Mouse (Mus musculus) cerebellum, adult (tissue): Measurements from ENCODE around the gene Celsr2.

Source experiments
- ATAC-seq: cut with Nextera tagmentation; 2 replicates; pipeline ENCODE4 v1.9.2; 2017; ENCODE audit warnings: mild to moderate bottlenecking, moderate library complexity, mixed read lengths; ENCODE audit not compliant: insufficient number of reproducible peaks, low FRiP score, low TSS enrichment

Gene Celsr2

GRCm38 (mm10) chr3:108413634-108414360 is 1.6 kb downstream of the Celsr2 start:
- ATAC-seq, result no peak

DNA sequence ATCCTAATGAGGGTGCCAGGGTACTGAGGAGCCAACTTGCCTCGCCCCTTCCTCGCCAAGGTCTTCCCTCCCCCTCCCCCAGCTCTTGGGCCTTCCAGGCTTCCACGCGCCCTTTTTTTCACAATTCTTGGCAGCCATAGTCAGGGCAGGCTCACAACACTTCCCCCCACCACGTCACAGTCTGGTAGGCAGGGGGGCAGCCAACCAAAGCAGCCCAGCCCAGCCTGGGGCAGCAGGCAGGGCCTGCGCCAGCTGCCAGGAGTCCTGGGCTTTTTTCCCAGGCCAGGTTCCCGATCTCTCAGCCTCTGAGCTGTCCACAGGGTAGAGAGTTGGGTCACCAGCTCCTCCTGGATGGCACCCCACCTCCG is 3.6 kb downstream of the Celsr2 start:
- peak; percentile 53; the same call in 1 of the 2 replicates for ATAC-seq

DNA sequence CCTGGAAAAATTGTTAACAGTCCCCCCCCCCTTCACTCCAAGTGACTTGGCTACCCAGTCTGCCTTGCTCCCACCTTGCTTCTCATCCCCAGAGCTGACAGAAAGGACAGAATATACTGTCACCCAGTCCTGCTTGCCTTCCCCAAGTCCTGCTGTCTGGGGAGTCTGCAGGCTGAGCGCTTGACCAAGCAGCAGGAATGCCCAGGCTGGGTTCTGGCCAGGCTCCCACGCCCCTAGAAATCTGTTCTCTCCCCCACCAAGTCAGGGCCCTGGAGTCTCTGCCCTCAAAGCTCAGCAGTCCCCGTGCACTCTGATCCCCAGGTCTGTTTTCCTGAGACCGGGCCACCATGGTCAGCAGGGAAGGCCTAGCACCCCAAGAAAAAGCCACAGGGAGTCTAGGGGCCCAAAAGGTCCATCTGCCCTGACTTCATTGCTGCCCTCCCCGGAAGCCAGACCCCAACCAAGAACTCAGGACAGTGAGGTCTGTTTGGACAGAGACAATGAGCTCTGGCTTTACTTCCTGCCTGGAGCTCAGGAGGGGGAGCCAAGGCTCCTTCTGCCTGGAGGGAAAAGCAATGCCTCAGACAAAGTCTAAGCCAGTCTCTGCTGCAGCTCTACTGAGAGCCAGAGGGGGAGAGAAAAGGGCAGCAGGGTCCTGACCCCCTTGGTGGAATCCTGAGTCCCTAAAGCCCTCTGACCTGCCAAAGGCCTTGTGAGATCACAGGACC is 4.2 kb downstream of the Celsr2 start:
- ATAC-seq, result no peak

DNA sequence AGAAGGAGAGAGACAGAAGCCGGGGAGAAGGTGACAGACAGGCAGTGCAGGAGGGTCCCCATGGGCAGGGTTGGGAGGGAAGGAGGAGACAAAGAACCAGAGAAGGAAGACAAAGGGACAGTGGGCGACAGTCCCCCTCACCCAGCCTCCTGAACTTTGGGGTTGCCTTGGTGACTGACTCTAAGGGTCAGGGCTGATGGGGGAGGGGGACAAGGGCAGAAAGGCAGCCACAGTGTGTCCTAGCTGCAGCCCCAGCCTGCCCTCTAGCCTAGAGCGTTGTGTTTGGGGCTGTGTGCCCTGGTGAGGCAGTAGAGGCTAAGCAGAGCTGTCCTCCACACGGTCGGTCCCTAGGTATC is 5.0 kb downstream of the Celsr2 start:
- ATAC-seq, result no peak

GRCm38 (mm10) chr3:108409656-108410358 is 5.5 kb downstream of the Celsr2 start:
- ATAC-seq, result no peak

DNA sequence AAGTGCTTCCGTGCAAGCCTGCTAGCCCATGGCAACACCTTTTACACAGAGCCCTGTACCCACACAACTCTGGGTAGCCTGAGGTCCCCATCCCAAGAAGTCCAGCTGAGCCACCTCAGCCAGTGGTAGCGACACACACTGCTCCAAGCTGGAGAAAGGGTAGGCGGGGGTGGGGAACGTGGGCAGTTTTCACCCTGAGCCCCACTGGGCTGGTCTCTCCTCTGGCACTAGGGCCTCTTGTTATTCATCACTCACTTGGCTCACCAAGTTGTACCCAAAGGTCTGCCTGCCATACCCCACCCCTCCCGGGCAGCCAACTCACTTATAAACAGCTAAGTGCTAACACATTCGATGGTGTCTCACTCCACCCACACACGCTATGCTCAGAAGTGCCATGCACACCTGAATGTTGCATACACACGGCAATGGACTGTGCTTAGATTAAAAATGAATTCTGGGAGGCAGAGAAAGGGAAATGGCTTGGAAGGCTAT is 6.8 kb downstream of the Celsr2 start:
- no peak for ATAC-seq

- no peak for ATAC-seq
Measured at GRCm38 (mm10) chr3:108406306-108406885, 9.0 kb downstream of the Celsr2 start.

DNA sequence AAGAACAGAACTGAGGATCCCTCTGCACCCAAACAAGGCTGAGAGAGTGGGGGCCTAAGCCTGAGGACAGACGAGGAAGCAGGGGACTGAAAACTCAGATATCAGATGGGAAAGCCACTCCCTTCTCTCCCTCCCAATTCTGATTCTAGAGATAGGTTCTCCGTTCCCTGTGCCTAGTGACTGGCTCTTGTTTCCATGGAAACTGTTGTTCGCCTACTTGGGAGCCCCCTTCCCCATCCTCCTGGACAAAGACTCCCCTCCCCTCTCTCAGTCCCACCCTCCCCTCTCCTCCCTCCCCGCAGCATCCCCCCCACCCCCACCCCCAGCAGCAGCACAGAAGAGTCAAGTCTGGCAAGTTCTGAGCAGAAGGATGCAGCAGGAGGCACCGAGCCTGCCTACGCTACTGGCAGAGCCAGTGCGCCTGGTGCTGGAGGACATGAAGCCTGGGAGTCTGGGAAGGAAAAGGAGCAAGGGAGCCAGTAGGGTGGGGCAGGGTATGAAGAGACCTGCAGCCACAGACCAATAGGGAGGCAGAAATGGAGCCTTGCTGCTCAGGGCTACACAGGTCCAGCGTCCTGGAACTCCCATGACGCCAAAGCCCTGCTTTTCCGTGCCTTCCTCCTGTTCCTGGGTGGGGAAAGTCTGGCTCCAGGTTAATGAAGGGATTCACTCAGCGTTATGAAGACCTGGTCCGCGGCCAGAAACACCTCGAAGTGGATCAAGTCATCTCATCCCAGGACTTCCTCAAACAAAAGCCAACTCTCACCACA is 9.6 kb downstream of the Celsr2 start:
- no peak for ATAC-seq

DNA sequence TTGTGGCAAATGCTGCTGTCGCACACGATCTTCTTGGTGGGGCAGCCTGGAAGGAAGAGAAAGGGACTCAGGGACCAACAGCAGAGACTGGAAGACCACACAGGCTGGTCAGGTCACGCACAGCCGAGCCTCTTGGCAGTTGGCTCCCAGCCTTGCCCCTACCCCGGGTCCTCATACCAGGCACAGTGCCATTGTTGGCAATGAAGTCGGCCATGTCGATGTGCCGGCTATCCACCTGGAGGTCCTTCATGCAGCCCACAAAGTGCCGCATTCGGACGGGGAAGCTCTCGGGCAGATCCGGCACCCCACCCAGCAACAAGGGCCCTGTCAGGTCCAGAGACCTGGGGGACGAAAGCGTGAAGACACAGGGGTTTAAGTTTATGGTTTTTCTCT is 12.8 kb downstream of the Celsr2 start:
- no peak for ATAC-seq

DNA sequence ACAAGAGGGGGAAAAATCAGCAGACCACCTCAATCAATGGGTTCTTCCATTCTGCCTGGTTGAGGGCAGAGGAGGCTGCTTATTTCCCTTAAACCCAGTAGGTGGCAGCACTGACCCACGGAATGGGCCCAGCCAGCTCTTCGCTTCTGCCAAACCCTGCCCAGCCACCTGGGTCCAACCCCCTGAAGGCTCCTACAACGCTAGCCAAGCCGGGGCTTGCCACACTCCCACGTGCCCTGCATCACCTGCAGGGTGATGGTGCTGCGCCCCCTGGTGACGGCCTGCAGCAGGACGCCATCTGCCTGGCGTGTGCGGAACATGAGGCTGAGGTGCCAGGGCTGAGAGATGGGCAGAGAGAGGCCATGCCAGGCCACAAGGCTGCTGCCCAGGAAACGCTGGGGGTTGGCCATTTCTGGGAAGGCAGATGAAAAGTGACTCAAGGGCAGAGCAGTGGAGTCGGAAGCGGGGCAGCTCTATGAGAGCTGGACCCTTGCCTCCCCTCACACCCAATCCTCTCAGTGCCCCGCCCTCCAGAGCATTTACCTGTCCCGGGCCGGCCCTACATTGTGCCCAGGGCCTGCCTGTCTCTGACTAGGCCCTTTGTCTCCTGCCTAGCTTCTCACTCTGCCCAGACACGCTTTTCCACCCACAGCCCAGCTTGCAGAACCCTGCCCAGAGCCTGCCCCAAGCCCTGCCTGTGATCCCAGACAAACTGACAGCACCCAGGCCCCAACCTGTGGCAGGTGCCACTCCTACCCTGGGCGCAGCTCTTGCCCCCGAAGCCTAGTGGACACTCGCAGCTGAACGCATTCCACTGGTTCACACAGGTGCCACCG is 13.4 kb downstream of the Celsr2 start:
- ATAC-seq, result peak; percentile 84

- ATAC-seq, result no peak
Measured at GRCm38 (mm10) chr3:108400442-108400841, 14.9 kb downstream of the Celsr2 start.

DNA sequence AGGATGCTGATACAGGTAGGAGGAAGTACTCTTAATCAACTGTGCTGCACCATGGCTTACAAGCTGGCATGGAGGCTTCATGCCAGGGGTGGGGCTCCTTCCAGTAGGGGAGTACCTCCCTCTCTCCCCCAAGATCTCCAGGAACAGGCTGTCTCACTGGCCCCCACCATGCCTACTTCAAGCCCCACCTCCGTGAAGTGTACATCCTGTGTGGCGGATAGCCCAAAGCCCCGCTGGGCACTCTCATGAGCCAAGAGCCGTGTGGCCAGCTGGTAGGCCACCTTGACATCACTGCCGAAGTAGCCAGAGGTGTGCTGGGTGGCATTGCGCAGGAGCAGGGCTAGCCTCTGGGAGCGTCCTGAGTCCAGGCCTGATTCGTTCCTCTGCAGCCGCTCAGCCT is 17.1 kb downstream of the Celsr2 start:
- ATAC-seq, result no peak

GRCm38 (mm10) chr3:108392793-108393192 is 22.6 kb downstream of the Celsr2 start:
- ATAC-seq, result no peak

GRCm38 (mm10) chr3:108392299-108392698 is 23.1 kb downstream of the Celsr2 start:
- no peak for ATAC-seq

GRCm38 (mm10) chr3:108389111-108389545 is 26.2 kb downstream of the Celsr2 start:
- ATAC-seq, result peak; percentile 72

- ATAC-seq, result no peak
Measured at GRCm38 (mm10) chr3:108386186-108386585, 29.2 kb downstream of the Celsr2 start.

DNA sequence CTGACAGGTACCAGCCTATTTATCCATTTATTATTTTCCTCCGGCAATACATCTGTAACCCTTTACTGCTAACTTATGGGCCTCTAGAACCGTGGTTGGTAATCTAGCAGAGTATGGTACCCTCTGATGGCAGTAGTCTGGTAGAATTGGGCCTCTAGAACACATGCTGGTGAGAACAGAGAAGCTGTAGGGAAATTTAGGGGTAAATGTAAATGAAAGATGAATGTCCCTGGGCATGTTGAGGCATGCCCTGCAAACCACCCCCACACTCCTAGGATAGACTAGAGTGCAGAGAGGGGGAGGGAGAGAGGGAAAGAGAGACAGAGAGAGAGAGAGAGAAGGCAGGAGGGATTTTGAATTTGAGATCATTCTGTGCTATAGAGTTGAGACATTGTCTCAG is 30.9 kb downstream of the Celsr2 start:
- no peak for ATAC-seq

DNA sequence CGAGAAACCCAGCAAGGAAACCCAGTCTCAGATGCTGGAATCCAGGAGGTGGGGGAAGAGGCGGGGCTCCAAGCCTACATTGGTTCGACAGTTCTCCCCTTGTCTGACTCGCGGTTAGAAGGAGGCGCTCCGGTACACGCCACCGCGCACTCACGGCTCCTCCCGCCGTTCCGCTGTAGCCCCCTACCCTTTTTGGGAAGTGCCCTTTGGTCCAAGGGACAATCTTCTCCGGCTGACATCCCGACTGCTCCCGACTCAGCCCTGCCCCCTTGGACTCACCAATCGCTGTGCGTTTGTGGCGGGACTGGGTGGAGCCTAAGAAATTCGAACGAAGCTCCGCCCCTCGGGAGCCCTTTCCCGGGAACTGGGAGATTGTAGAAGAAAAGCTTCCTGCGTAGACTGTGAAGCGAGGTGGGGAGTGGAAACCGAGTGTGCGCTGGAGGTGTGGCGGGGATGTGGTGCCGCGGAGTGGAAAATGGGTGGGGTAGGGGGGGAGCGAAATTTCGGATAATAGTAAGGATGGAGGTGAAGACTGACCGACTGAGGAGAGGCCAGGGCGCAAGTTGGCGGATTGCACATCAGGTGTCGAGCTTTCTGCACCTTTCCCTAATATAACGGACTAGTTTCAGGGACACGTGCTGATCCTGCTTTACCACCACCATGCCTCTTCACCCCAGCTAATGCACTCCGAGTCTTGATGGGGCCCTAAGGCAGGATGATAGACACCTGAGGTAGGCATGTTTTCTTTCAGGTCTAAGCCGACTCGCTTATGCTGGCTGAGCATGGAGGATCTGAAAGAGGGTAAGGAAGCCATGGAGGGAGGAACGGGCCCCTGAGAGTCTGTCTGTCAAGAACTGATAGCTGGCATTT is 31.6 kb downstream of the Celsr2 start, which contains the start of gene Psrc1:
Gene Psrc1, plus strand, starts transcription at position 355 of the 870 bp plus-strand sequence.
- ATAC-seq, result peak; percentile 87
